Mouse (Mus musculus) neural tube, embryonic 11.5 days (tissue): Measurements from ENCODE around the gene Fkbpl. TPM values are rescaled to one million over a fixed set of nuclear protein-coding genes. Genes with fewer than 3 reads are reported as not detected.

Experiments
- ATAC-seq: fragments of 200-750 bp; cut with Nextera tagmentation; 2 replicates; pipeline ENCODE4 v1.8.0; 2017; ENCODE audit warnings: moderate number of reproducible peaks, mild to moderate bottlenecking, moderate TSS enrichment, moderate library complexity; ENCODE audit not compliant: insufficient read depth, low FRiP score, low TSS enrichment
- DNase-seq: peaks from one replicate; pipeline ENCODE4 v3.0.0-alpha.2; 2015; ENCODE audit warnings: low spot score
- H3K27ac ChIP-seq: fragments of 300-500 bp; sonication (generic); 2 replicates; pipeline ENCODE4 v1.5.1; 2014; ENCODE audit warnings: low read depth, mild to moderate bottlenecking, low read length
- H3K27me3 ChIP-seq: fragments of 300-500 bp; sonication (generic); 2 replicates; pipeline ENCODE4 v1.6.1; 2014; ENCODE audit warnings: mild to moderate bottlenecking, low read length, mixed read lengths; ENCODE audit not compliant: control insufficient read depth, insufficient read depth
- H3K36me3 ChIP-seq: fragments of 300-500 bp; sonication (generic); 2 replicates; pipeline ENCODE4 v1.6.1; 2014; ENCODE audit warnings: mild to moderate bottlenecking, low read length, moderate library complexity, mixed read lengths; ENCODE audit not compliant: control insufficient read depth, insufficient read depth
- H3K4me1 ChIP-seq: fragments of 300-500 bp; sonication (generic); 2 replicates; pipeline ENCODE4 v1.6.1; 2014; ENCODE audit warnings: low read length, mixed read lengths; ENCODE audit not compliant: control insufficient read depth, insufficient read depth
- H3K4me2 ChIP-seq: fragments of 300-500 bp; sonication (generic); 2 replicates; pipeline ENCODE4 v1.6.1; 2014; ENCODE audit warnings: low read depth, mild to moderate bottlenecking, moderate library complexity
- H3K4me3 ChIP-seq: fragments of 300-500 bp; sonication (generic); 2 replicates; pipeline ENCODE4 v1.5.1; 2014; ENCODE audit warnings: low read depth, low read length
- H3K9ac ChIP-seq: fragments of 300-500 bp; sonication (generic); 2 replicates; pipeline ENCODE4 v1.6.1; 2014; ENCODE audit warnings: mild to moderate bottlenecking, low read length
- H3K9me3 ChIP-seq: fragments of 300-500 bp; sonication (generic); 2 replicates; pipeline ENCODE4 v1.6.1; 2016; ENCODE audit warnings: low read length; ENCODE audit not compliant: control insufficient read depth
- WGBS: fragments of 180-500 bp; shearing (Covaris S2); extraction: QIAGEN DNeasy Blood & Tissue Kit; methylation state at CpG from one replicate; pipeline ENCODE4 v1.1.7; 2014; 5-methylcytosine and 5-hydroxymethylcytosine counted together
- polyA plus RNA-seq: library from polyadenylated mRNA; unstranded; fragments of >200 nt; fragmentation: Nextera tagmentation; extraction: Ambion mirVana; gene quantifications from 2 replicates; pipeline ENCODE4 v1.2.1, GENCODE M21; 2014

Gene Fkbpl
- polyA plus RNA-seq, 1 experiment from 2014 or later, result 15.5 TPM

DNA sequence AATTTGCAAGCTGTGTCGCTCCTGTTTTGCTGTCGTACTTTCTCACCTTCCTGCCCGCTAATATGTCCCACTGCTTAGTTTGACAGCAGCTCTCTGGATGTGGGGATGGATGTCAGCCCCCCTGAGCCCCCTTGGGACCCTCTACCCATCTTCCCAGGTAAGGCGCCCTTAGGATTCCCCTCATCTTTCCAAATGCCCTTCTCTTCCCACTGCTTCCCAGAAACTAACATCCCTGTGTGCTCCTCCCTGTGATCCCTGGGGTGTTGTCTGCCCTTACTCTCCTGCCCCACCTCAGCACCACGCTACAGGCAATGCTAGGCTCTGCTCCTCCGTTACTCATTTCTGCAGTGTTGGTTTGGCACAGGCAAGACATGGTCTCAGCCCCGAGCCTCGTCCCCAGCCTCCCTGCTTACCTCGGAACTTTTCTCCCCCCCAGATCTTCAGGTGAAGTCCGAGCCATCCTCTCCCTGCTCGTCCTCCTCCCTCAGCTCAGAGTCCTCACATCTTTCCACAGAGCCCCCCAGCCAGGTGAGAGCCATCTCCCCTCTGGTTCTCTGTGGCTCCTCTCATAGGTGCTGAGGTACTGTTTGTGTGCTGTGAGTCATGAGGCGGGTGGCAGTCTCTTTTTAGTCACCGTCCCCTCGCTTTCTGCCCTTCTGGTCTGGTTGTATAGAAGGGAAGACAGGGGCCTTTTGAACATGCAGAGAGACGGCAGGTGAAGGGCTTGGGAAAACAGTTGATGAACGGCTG is 3.8 kb downstream of the Fkbpl start:
- H3K4me2 ChIP-seq, result peak overlapping the region; percentile 70
- WGBS, result 86% methylated on average over 16 of the region's 16 CpGs
- no peaks in the 10 kb centered on the region for H3K27me3 ChIP-seq
- peaks cover 17% of the 10 kb centered on the region for H3K4me1 ChIP-seq
- no peak for ATAC-seq
- H3K36me3 ChIP-seq, result peaks cover 17% of the 10 kb centered on the region
- H3K9ac ChIP-seq, result no peak overlapping the region
- peak overlapping the region; percentile 94 for H3K4me3 ChIP-seq
- no peak overlapping the region for H3K27ac ChIP-seq
- no peaks in the 10 kb centered on the region for H3K9me3 ChIP-seq
- DNase-seq, result no peak

DNA sequence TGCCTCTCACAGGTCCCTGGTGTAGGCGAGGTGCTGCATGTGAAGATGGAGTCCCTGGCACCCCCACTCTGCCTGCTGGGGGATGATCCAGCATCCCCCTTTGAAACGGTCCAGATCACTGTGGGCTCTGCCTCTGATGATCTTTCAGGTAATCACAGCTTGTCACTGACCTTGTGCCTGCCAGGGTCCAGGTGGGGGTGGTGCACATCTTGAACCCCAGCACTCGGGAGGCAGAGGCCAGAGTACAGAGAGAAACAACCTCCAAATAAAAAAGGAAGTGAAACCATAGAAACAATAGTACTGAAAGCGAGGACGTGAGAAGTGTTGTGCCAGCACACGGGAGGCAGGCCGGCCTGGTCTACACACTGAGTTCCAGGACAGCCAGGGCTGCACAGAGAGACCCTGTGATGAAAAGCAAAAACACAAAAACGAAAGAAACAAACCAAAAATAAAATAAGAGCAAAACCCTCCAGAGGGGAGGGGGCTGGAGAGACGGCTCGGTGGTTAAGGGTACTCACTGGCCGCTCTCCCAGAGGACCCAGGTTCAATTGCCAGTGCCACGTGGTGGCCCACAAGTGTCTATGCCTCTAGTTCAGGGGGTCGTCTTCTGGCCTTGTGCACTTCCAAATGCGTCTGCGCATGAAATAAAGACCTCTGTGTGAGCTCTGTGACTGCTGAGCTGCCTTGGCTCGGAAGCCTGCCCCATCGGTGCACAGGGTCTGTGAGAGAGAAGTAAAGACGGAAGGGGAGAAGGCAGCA is 4.7 kb downstream of the Fkbpl start:
- Histone ChIP-seq H3K4me1 (peaks cover 17% of the 10 kb centered on the region), H3K9ac (no peak overlapping the region), H3K4me2 (no peak overlapping the region), H3K36me3 (peaks cover 20% of the 10 kb centered on the region), H3K27ac (no peak overlapping the region), H3K27me3 (no peaks in the 10 kb centered on the region), H3K4me3 (no peak overlapping the region), H3K9me3 (no peaks in the 10 kb centered on the region)
- no peak for DNase-seq
- ATAC-seq, result no peak
- 88% methylated on average over 18 of the region's 18 CpGs for WGBS

GRCm38 (mm10) chr17:34650781-34651180 is 6.2 kb downstream of the Fkbpl start:
- WGBS, result 90% methylated on average over 14 of the region's 14 CpGs
- DNase-seq, result no peak
- no peak overlapping the region for H3K4me2 ChIP-seq

DNA sequence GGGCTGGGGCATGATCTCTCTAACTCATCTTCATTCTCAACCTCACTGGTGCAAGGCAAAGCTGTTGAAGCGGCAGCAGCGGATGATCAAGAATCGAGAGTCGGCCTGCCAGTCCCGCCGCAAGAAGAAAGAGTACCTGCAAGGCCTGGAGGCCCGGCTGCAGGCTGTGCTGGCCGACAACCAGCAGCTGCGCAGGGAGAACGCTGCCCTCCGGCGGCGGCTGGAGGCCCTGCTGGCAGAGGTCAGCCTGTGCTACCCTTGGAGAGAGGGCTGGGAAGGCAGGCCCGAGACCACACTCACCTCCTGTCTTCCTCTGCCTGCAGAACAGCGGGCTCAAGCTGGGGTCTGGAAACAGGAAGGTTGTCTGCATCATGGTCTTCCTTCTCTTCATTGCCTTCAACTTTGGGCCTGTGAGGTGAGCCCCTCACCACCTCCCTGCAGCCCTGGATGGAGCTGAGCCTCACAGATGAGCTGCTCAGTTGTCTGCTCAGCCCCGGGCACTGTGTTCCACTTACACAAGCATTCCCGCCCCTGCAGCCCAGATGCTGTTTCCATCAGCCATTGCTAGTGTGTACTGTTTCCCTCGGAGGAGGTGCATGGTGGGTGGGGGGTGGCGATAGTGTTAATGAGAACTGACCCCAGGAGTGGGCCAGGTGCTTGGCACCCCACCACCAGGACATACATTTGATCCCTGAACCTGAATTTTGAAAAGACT is 7.1 kb downstream of the Fkbpl start:
- Histone ChIP-seq H3K4me2 (no peak overlapping the region), H3K27ac (no peak overlapping the region), H3K36me3 (peaks cover 20% of the 10 kb centered on the region), H3K27me3 (no peaks in the 10 kb centered on the region), H3K4me1 (peaks cover 11% of the 10 kb centered on the region; the same call in 1 of the 2 replicates), H3K9ac (no peak overlapping the region), H3K4me3 (no peak overlapping the region), H3K9me3 (no peaks in the 10 kb centered on the region)
- WGBS, result 49% methylated on average over 19 of the region's 19 CpGs
- ATAC-seq (no peak), DNase-seq (peak; percentile 54)

More at GRCm38 (mm10) chr17:34650781-34651180, 6.2 kb downstream of the Fkbpl start:
- Histone ChIP-seq H3K4me3 (no peak overlapping the region), H3K9ac (no peak overlapping the region), H3K27ac (no peak overlapping the region), H3K36me3 (peaks cover 20% of the 10 kb centered on the region), H3K9me3 (no peaks in the 10 kb centered on the region), H3K27me3 (no peaks in the 10 kb centered on the region), H3K4me1 (peaks cover 11% of the 10 kb centered on the region; the same call in 1 of the 2 replicates)
- ATAC-seq, result no peak

- Histone ChIP-seq H3K4me1 (peaks cover 10% of the 10 kb centered on the region; the same call in 1 of the 2 replicates), H3K9me3 (no peaks in the 10 kb centered on the region), H3K36me3 (peaks cover 20% of the 10 kb centered on the region), H3K4me2 (no peak overlapping the region), H3K27ac (no peak overlapping the region), H3K9ac (no peak overlapping the region), H3K4me3 (no peak overlapping the region), H3K27me3 (no peaks in the 10 kb centered on the region)
- ATAC-seq, result no peak
- no peak for DNase-seq
- 92% methylated on average over 10 of the region's 10 CpGs for WGBS
These were observed 8.0 kb downstream of the Fkbpl start for GRCm38 (mm10) chr17:34652546-34652945.

DNA sequence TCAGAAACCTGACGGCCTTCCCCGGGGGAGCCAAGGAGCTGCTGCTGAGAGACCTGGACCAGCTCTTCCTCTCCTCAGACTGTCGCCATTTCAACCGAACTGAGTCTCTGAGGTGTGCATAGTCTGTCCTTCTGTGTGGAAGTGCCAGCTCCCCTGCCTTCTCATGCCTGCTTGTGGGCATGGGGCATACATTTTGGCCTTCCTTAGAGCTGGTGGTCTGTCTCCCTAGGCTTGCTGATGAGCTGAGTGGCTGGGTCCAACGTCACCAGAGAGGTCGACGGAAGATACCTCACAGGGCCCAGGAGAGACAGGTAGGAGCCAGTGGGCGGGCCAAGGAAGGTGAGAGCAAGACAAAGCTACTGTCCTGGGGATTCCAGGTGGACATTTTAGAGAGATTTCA is 8.4 kb downstream of the Fkbpl start:
- Histone ChIP-seq H3K4me2 (no peak overlapping the region), H3K9me3 (no peaks in the 10 kb centered on the region), H3K4me1 (peaks cover 6% of the 10 kb centered on the region; the same call in 1 of the 2 replicates), H3K9ac (no peak overlapping the region), H3K36me3 (peaks cover 20% of the 10 kb centered on the region), H3K27me3 (no peaks in the 10 kb centered on the region), H3K27ac (no peak overlapping the region), H3K4me3 (no peak overlapping the region)
- ATAC-seq, result no peak
- DNase-seq, result no peak
- WGBS, result 95% methylated on average over 8 of the region's 8 CpGs

GRCm38 (mm10) chr17:34653746-34654285 is 9.3 kb downstream of the Fkbpl start:
- Histone ChIP-seq H3K27ac (no peak overlapping the region), H3K4me2 (no peak overlapping the region), H3K4me3 (no peak overlapping the region), H3K9ac (no peak overlapping the region), H3K36me3 (peaks cover 20% of the 10 kb centered on the region), H3K4me1 (no peaks in the 10 kb centered on the region), H3K27me3 (no peaks in the 10 kb centered on the region), H3K9me3 (no peaks in the 10 kb centered on the region)
- DNase-seq, result peak; percentile 63
- ATAC-seq, result no peak
- 68% methylated on average over 9 of the region's 9 CpGs for WGBS

DNA sequence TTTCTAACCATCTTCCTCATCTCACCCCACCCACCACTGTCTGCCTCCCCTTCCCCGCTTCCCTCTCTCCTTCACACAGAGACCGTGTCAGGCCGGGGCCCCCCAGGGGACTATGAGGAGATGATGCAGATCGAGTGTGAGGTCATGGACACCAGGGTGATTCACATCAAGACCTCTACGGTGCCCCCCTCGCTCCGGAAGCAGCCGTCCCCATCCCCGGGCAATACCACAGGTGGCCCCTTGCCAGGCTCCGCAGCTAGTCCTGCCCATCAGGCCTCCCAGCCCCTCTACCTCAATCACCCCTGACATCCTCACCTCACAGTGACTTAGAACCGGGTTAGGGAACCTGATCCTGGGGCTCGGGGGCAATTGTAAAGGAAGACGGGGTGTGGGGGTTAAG is 9.8 kb downstream of the Fkbpl start:
- H3K9me3 ChIP-seq, result no peaks in the 10 kb centered on the region
- H3K4me2 ChIP-seq, result no peak overlapping the region
- H3K27ac ChIP-seq, result no peak overlapping the region
- H3K9ac ChIP-seq, result no peak overlapping the region
- H3K36me3 ChIP-seq, result peaks cover 20% of the 10 kb centered on the region
- ATAC-seq (no peak), DNase-seq (no peak)
- H3K4me1 ChIP-seq, result no peaks in the 10 kb centered on the region
- H3K4me3 ChIP-seq, result no peak overlapping the region
- 93% methylated on average over 13 of the region's 13 CpGs for WGBS
- 0 out of 2 replicates have a peak, but pooled peaks cover 2% of the 10 kb centered on the region for H3K27me3 ChIP-seq
